Mouse (Mus musculus): Measurements from ENCODE around the gene Tmem252.

Tmem252 gene

GRCm38 (mm10) chr19:24673762-24674161, at the start of gene Tmem252:
Gene Tmem252 (plus strand): TSS chr19:24674008.
- peak in 1 of 2 experiments; percentile 7 for DNase-seq

- DNase-seq, result no peak
Measured at GRCm38 (mm10) chr19:24628049-24628448, 45.8 kb upstream of the Tmem252 start.

- DNase-seq, result no peak
Measured at GRCm38 (mm10) chr19:24633008-24633407, 40.8 kb upstream of the Tmem252 start.

- peak; percentile 66 to 83 for DNase-seq
Measured at GRCm38 (mm10) chr19:24634602-24635001, 39.2 kb upstream of the Tmem252 start.

- no peak for DNase-seq
Measured at GRCm38 (mm10) chr19:24636616-24637015, 37.2 kb upstream of the Tmem252 start.

GRCm38 (mm10) chr19:24637988-24638387, 35.8 kb upstream of the Tmem252 start:
- DNase-seq, result no peak

- DNase-seq, result no peak
Measured at GRCm38 (mm10) chr19:24640982-24641381, 32.8 kb upstream of the Tmem252 start.

- no peak for DNase-seq
Measured at GRCm38 (mm10) chr19:24644971-24645370, 28.8 kb upstream of the Tmem252 start.

- DNase-seq, result no peak
Measured at GRCm38 (mm10) chr19:24646162-24646829, 27.5 kb upstream of the Tmem252 start.

GRCm38 (mm10) chr19:24648016-24648415, 25.8 kb upstream of the Tmem252 start:
- no peak for DNase-seq

GRCm38 (mm10) chr19:24650428-24650827, 23.4 kb upstream of the Tmem252 start:
- no peak for DNase-seq

- no peak for DNase-seq
Measured at GRCm38 (mm10) chr19:24651595-24651994, 22.2 kb upstream of the Tmem252 start.

- DNase-seq, result no peak
Measured at GRCm38 (mm10) chr19:24652342-24653019, 21.3 kb upstream of the Tmem252 start.

- no peak for DNase-seq
Measured at GRCm38 (mm10) chr19:24653230-24653799, 20.5 kb upstream of the Tmem252 start.

- DNase-seq, result no peak
Measured at GRCm38 (mm10) chr19:24656981-24657380, 16.8 kb upstream of the Tmem252 start.

- no peak for DNase-seq
Measured at GRCm38 (mm10) chr19:24662346-24662745, 11.5 kb upstream of the Tmem252 start.

GRCm38 (mm10) chr19:24665771-24666170, 8.0 kb upstream of the Tmem252 start:
- DNase-seq, result no peak

- no peak for DNase-seq
Measured at GRCm38 (mm10) chr19:24667527-24667926, 6.3 kb upstream of the Tmem252 start.

- DNase-seq, result peak in 1 of 2 experiments; percentile 9
Measured at GRCm38 (mm10) chr19:24671571-24671970, 2.2 kb upstream of the Tmem252 start.

- DNase-seq, result peak; percentile 21 to 32
Measured at GRCm38 (mm10) chr19:24672366-24672960, 1.3 kb upstream of the Tmem252 start.

GRCm38 (mm10) chr19:24673331-24673730, 477 bp upstream of the Tmem252 start:
- peak; percentile 31 to 41 for DNase-seq

GRCm38 (mm10) chr19:24676429-24676828, 2.6 kb downstream of the Tmem252 start:
- DNase-seq, result no peak

GRCm38 (mm10) chr19:24677242-24677984, 3.6 kb downstream of the Tmem252 start:
- no peak for DNase-seq

Data from lung, postnatal 4 days (tissue).